Mouse (Mus musculus): ENCODE data around the gene 4930407I10Rik. TPM values are rescaled to one million over a fixed set of nuclear protein-coding genes. Genes with fewer than 3 reads are reported as not detected.

Gene 4930407I10Rik
- not detected for polyA plus RNA-seq (2015; fragmentation: Illumina TruSeq; extraction: RNeasy Lipid Tissue Mini Kit (QIAGEN cat#74804); ENCODE audit: insufficient read depth, low read depth, low replicate concordance)

GRCm38 (mm10) chr15:82058719-82059201 is at the start of gene 4930407I10Rik:
TSS of gene 4930407I10Rik (plus strand) at chr15:82059151.

GRCm38 (mm10) chr15:82033762-82034161 is 25.2 kb upstream of the 4930407I10Rik start, which contains the start of gene Desi1:
TSS of gene Desi1 (minus strand) at chr15:82033862.

GRCm38 (mm10) chr15:82047080-82047883 is 11.7 kb upstream of the 4930407I10Rik start, which contains the start of gene Snu13:
TSS of gene Snu13 (minus strand) at chr15:82047598.

GRCm38 (mm10) chr15:82069898-82070297 is 10.9 kb downstream of the 4930407I10Rik start, which contains the start of gene Mei1:
TSS of gene Mei1 (plus strand) at chr15:82069996.

Other genes with a start within 250 kb of the 4930407I10Rik start
- 5.4 TPM for gene Tob2, start 200.4 kb upstream of the 4930407I10Rik start, polyA plus RNA-seq (2015; fragmentation: Illumina TruSeq; extraction: RNeasy Lipid Tissue Mini Kit (QIAGEN cat#74804); ENCODE audit: insufficient read depth, low read depth, low replicate concordance)
- 11.9 TPM for gene Phf5a, start 187.2 kb upstream of the 4930407I10Rik start, polyA plus RNA-seq (2015; fragmentation: Illumina TruSeq; extraction: RNeasy Lipid Tissue Mini Kit (QIAGEN cat#74804); ENCODE audit: insufficient read depth, low read depth, low replicate concordance)
- 36.1 TPM for gene Aco2, start 186.8 kb upstream of the 4930407I10Rik start, polyA plus RNA-seq (2015; fragmentation: Illumina TruSeq; extraction: RNeasy Lipid Tissue Mini Kit (QIAGEN cat#74804); ENCODE audit: insufficient read depth, low read depth, low replicate concordance)
- 4.1 TPM for gene Polr3h, start 132.9 kb upstream of the 4930407I10Rik start, polyA plus RNA-seq (2015; fragmentation: Illumina TruSeq; extraction: RNeasy Lipid Tissue Mini Kit (QIAGEN cat#74804); ENCODE audit: insufficient read depth, low read depth, low replicate concordance)
- gene Csdc2, start 122.4 kb upstream of the 4930407I10Rik start, polyA plus RNA-seq (2015; fragmentation: Illumina TruSeq; extraction: RNeasy Lipid Tissue Mini Kit (QIAGEN cat#74804); ENCODE audit: insufficient read depth, low read depth, low replicate concordance): 0.96 TPM
- gene Pmm1, start 98.2 kb upstream of the 4930407I10Rik start, polyA plus RNA-seq (2015; fragmentation: Illumina TruSeq; extraction: RNeasy Lipid Tissue Mini Kit (QIAGEN cat#74804); ENCODE audit: insufficient read depth, low read depth, low replicate concordance): 5.2 TPM
- not detected for gene 1700029P11Rik, start 78.6 kb upstream of the 4930407I10Rik start, polyA plus RNA-seq (2015; fragmentation: Illumina TruSeq; extraction: RNeasy Lipid Tissue Mini Kit (QIAGEN cat#74804); ENCODE audit: insufficient read depth, low read depth, low replicate concordance)
- gene Xrcc6, start 71.3 kb upstream of the 4930407I10Rik start, polyA plus RNA-seq (2015; fragmentation: Illumina TruSeq; extraction: RNeasy Lipid Tissue Mini Kit (QIAGEN cat#74804); ENCODE audit: insufficient read depth, low read depth, low replicate concordance): 14.2 TPM
- gene Desi1, start 25.3 kb upstream of the 4930407I10Rik start, polyA plus RNA-seq (2015; fragmentation: Illumina TruSeq; extraction: RNeasy Lipid Tissue Mini Kit (QIAGEN cat#74804); ENCODE audit: insufficient read depth, low read depth, low replicate concordance): 13.3 TPM
- gene Snu13, start 11.6 kb upstream of the 4930407I10Rik start, polyA plus RNA-seq (2015; fragmentation: Illumina TruSeq; extraction: RNeasy Lipid Tissue Mini Kit (QIAGEN cat#74804); ENCODE audit: insufficient read depth, low read depth, low replicate concordance): 15.2 TPM
- not detected for gene Mei1, start 10.8 kb downstream of the 4930407I10Rik start, polyA plus RNA-seq (2015; fragmentation: Illumina TruSeq; extraction: RNeasy Lipid Tissue Mini Kit (QIAGEN cat#74804); ENCODE audit: insufficient read depth, low read depth, low replicate concordance)
- 9.6 TPM for gene Ccdc134, start 68.8 kb downstream of the 4930407I10Rik start, polyA plus RNA-seq (2015; fragmentation: Illumina TruSeq; extraction: RNeasy Lipid Tissue Mini Kit (QIAGEN cat#74804); ENCODE audit: insufficient read depth, low read depth, low replicate concordance)
- 12.1 TPM for gene Srebf2, start 88.0 kb downstream of the 4930407I10Rik start, polyA plus RNA-seq (2015; fragmentation: Illumina TruSeq; extraction: RNeasy Lipid Tissue Mini Kit (QIAGEN cat#74804); ENCODE audit: insufficient read depth, low read depth, low replicate concordance)
- not detected for gene Shisa8, start 153.7 kb downstream of the 4930407I10Rik start, polyA plus RNA-seq (2015; fragmentation: Illumina TruSeq; extraction: RNeasy Lipid Tissue Mini Kit (QIAGEN cat#74804); ENCODE audit: insufficient read depth, low read depth, low replicate concordance)
- not detected for gene Tnfrsf13c, start 165.2 kb downstream of the 4930407I10Rik start, polyA plus RNA-seq (2015; fragmentation: Illumina TruSeq; extraction: RNeasy Lipid Tissue Mini Kit (QIAGEN cat#74804); ENCODE audit: insufficient read depth, low read depth, low replicate concordance)
- not detected for gene Cenpm, start 185.6 kb downstream of the 4930407I10Rik start, polyA plus RNA-seq (2015; fragmentation: Illumina TruSeq; extraction: RNeasy Lipid Tissue Mini Kit (QIAGEN cat#74804); ENCODE audit: insufficient read depth, low read depth, low replicate concordance)
- not detected for gene 1500009C09Rik, start 193.2 kb downstream of the 4930407I10Rik start, polyA plus RNA-seq (2015; fragmentation: Illumina TruSeq; extraction: RNeasy Lipid Tissue Mini Kit (QIAGEN cat#74804); ENCODE audit: insufficient read depth, low read depth, low replicate concordance)
- 1.0 TPM for gene Sept3, start 215.7 kb downstream of the 4930407I10Rik start, polyA plus RNA-seq (2015; fragmentation: Illumina TruSeq; extraction: RNeasy Lipid Tissue Mini Kit (QIAGEN cat#74804); ENCODE audit: insufficient read depth, low read depth, low replicate concordance)
- not detected for gene Wbp2nl, start 239.8 kb downstream of the 4930407I10Rik start, polyA plus RNA-seq (2015; fragmentation: Illumina TruSeq; extraction: RNeasy Lipid Tissue Mini Kit (QIAGEN cat#74804); ENCODE audit: insufficient read depth, low read depth, low replicate concordance)

Measured in pancreas, adult 10 weeks (tissue).